Mouse (Mus musculus) kidney, postnatal 10 days (tissue): ENCODE measurements around the gene Cdk11b.
"Not testable (repeated sequence)": the region's sequence is repeated elsewhere in the genome, so short reads cannot be mapped to it uniquely, and the experiment has no call there.

Source experiments
- DNase-seq: peaks from one replicate; pipeline ENCODE4 v3.0.0; 2021; ENCODE audit warnings: mixed read lengths

The Cdk11b gene

GRCm38 (mm10) chr4:155606825-155607224 lies 17.8 kb upstream of the Cdk11b start:
- DNase-seq: no peak

- no peak for DNase-seq
Measured at GRCm38 (mm10) chr4:155611860-155612259, 12.8 kb upstream of the Cdk11b start.

GRCm38 (mm10) chr4:155613264-155613663 lies 11.4 kb upstream of the Cdk11b start:
- DNase-seq: no peak

- no peak for DNase-seq
Measured at GRCm38 (mm10) chr4:155618321-155618720, 6.3 kb upstream of the Cdk11b start.

GRCm38 (mm10) chr4:155630267-155630666 lies 5.6 kb downstream of the Cdk11b start:
- no peak for DNase-seq

- DNase-seq: no peak
Measured at GRCm38 (mm10) chr4:155635766-155636499, 11.3 kb downstream of the Cdk11b start.

- DNase-seq: peak; percentile 46
Measured at GRCm38 (mm10) chr4:155643531-155643930, 18.9 kb downstream of the Cdk11b start.

- not testable (repeated sequence) for DNase-seq
Measured at GRCm38 (mm10) chr4:155645308-155645707, 20.7 kb downstream of the Cdk11b start, which contains the start of gene Gm10563. Gm10563 (minus strand) TSS chr4:155645408.

- no peak for DNase-seq
Measured at GRCm38 (mm10) chr4:155645721-155646120, 21.1 kb downstream of the Cdk11b start.

GRCm38 (mm10) chr4:155649355-155649754 lies 24.7 kb downstream of the Cdk11b start:
- DNase-seq: no peak

GRCm38 (mm10) chr4:155651553-155652269 lies 27.1 kb downstream of the Cdk11b start:
- peak; percentile 73 for DNase-seq

- no peak for DNase-seq
Measured at GRCm38 (mm10) chr4:155652283-155653085, 27.8 kb downstream of the Cdk11b start.

- peak; percentile 82 for DNase-seq
Measured at GRCm38 (mm10) chr4:155653086-155653450, 28.4 kb downstream of the Cdk11b start, which contains the start of gene Mmp23. Mmp23 (minus strand) TSS chr4:155653384.

GRCm38 (mm10) chr4:155653451-155654182 lies 29.0 kb downstream of the Cdk11b start:
- peak; percentile 58 for DNase-seq

- no peak for DNase-seq
Measured at GRCm38 (mm10) chr4:155654183-155654455, 29.5 kb downstream of the Cdk11b start.

- DNase-seq: peak; percentile 82
Measured at GRCm38 (mm10) chr4:155654456-155655298, 30.0 kb downstream of the Cdk11b start.

GRCm38 (mm10) chr4:155656214-155656751 lies 31.6 kb downstream of the Cdk11b start:
- no peak for DNase-seq

- DNase-seq: no peak
Measured at GRCm38 (mm10) chr4:155658961-155659360, 34.3 kb downstream of the Cdk11b start.

GRCm38 (mm10) chr4:155660641-155661040 lies 36.0 kb downstream of the Cdk11b start:
- peak; percentile 53 for DNase-seq

- DNase-seq: no peak
Measured at GRCm38 (mm10) chr4:155666903-155667302, 42.2 kb downstream of the Cdk11b start.
